Mouse (Mus musculus): ENCODE data around the gene Cd69. TPM values are rescaled to one million over a fixed set of nuclear protein-coding genes. Genes with fewer than 3 reads are reported as not detected.

The Cd69 gene
- total RNA-seq (2014; fragmentation: Nextera tagmentation) (7.0 and 12.2 TPM in 2 replicates), total RNA-seq (2017) (57.7 and 71.1 TPM in 2 replicates)

DNA sequence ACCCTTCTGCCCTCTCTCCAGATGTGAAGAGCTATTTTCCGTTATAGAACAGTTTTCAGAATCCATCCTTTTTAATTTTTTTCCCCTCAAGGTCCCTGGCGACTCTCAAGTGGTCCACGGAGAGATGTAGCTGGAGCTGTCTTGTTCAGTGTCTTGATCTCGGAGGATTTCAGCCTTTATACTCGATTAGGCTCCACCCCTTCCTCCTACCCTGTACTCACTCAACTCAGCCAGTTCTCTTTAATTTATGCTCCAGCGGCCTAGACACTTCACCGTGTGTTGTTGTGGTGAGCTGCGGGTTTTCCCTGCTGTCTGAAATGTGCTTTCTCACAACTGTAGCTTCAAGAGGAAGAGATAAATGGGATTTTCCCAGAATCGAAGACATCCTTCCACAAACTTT is at the start of gene Cd69:
TSS of gene Cd69 (minus strand) at position 217 of the 400 bp plus-strand sequence.
- ATAC-seq (replicated peaks; ENCODE audit: low FRiP score, low TSS enrichment, poor library complexity, severe bottlenecking) = peak; percentile 66

DNA sequence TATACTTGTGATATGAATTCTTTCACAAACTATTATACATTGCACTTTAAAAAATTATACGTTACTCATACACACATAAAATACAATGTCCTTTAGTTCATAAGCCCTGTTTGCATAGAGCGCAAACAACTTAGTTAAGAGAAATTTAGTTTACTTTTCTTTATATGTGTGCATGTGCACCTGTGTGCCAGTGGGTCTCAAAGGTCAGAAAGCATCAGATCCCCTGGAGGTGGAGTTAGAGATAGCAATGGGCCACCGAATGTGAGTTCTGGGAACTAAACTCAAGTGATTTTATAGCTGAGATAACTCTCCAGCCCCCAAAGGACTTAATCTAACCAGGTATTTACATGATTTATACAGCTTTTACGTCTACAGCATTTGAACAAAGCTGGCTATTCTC is 44.1 kb upstream of the Cd69 start:
- ATAC-seq (replicated peaks; ENCODE audit: low FRiP score, low TSS enrichment, poor library complexity, severe bottlenecking) = no peak

DNA sequence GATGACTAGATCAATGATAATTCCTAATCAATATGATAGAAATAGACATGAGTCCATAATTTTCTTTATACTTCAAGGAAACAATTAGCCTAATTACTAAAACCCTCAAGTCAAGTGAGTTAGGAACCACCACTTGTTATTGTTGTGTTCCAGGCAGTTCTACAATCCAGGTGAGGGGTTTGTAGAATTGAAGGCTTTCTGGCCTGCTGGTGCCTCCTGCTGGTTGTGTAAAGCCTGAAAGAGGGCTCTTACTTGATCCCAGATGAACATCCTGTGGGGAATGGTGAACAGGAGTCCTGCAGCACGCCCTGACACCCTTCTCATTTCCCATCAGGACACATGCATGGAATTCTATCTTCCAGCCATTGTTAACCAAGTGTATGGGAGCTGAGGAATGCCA is 43.2 kb upstream of the Cd69 start:
- ATAC-seq (replicated peaks; ENCODE audit: low FRiP score, low TSS enrichment, poor library complexity, severe bottlenecking) = no peak

DNA sequence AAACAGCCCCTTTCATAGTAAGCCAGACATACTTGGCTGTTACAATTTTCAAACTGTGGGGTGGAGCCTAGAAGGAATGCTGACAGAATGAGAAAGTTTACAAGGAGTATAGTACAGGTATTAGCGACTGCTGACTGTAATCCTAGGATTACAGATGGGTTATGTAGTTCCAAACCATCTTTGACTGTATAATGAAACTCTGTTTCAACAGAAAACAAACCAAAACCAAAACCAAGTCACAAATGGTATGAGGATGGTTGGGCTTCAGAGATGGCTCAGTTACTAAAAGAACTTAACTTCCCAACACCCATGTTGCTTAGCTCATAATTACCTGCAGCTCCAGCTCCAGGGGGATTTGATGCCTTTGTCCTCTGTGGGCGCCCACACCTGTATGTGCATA is 41.2 kb upstream of the Cd69 start:
- ATAC-seq (replicated peaks; ENCODE audit: low FRiP score, low TSS enrichment, poor library complexity, severe bottlenecking) = no peak

DNA sequence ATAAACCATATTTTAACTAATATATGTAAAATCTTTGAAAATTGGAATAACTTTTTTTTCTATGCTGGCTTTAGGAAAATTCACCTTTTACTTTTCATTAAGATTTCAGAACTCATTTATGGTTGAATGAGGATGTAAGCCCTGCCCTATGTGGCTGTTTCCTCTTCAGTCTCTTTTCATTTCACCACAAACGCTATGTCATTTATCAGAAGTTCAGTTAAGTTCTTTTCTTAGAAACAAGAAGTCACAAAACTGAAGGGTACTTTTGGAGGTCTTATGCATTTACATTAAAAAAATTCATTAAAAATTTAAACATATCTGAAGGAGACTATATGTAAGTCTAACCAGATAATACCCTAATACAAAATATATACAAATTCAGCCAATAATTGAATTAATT is 40.5 kb upstream of the Cd69 start:
- no peak for ATAC-seq (replicated peaks; ENCODE audit: low FRiP score, low TSS enrichment, poor library complexity, severe bottlenecking)

DNA sequence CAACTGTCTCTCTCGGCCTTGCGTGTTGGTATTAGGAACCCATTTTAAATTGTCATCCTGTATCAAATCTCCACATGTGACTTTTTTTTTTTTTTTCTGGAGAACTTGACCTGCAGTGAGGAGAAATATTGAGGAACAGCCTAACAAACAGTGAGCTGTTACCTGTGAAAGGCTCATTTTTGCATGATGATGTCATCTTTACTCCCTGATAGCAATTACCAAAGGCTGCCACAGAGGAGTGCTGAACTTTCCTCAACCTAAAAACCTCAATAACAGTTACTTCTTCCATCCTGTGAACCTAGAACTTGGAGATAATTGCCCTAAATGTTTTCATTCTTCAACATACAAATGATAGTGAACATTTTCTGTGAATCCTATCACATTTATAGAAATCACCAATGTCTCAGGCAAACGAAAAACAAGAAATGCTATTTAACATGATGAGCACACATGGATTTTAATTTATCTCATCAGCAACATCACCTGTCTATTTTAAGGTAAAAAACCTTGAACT is 39.5 kb upstream of the Cd69 start:
- no peak for ATAC-seq (replicated peaks; ENCODE audit: low FRiP score, low TSS enrichment, poor library complexity, severe bottlenecking)

DNA sequence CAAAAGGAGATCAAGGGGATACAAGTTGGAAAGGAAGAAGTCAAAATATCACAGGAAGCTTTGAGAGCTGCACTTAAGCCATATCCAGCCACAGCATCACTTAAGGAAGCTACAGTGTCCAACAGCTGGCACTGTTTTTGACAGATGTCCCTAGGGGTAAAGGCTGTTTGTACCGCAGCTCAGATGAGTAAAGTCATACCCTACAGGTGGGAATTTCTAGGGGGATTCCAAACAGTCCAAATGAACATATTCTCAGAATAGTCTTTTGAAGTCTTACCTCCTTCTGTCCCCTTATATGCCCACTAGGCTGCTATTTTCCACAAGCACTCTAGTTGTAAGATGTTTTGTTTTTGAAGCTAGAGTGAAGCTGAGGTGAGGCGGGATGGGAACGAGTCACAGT is 37.3 kb upstream of the Cd69 start:
- no peak for ATAC-seq (replicated peaks; ENCODE audit: low FRiP score, low TSS enrichment, poor library complexity, severe bottlenecking)

DNA sequence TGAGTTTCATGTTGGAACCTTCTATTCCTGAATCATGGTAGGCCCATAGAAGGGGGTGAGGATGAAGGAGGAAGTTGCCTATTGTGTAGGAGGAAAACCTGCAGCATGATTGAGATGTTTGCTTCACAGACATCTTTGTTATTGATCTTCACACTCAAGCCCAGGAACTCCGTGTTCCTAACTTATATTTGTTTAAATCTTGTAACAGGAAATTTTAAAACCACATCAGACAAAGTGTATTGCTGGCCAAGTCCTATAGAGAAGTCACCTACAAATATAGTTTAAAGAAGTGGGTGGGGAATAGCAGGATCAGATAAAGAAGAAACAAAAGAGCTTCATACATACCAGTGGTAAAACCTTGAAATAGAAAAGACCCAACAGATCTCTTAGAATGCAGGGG is 28.9 kb upstream of the Cd69 start:
- no peak for ATAC-seq (replicated peaks; ENCODE audit: low FRiP score, low TSS enrichment, poor library complexity, severe bottlenecking)

DNA sequence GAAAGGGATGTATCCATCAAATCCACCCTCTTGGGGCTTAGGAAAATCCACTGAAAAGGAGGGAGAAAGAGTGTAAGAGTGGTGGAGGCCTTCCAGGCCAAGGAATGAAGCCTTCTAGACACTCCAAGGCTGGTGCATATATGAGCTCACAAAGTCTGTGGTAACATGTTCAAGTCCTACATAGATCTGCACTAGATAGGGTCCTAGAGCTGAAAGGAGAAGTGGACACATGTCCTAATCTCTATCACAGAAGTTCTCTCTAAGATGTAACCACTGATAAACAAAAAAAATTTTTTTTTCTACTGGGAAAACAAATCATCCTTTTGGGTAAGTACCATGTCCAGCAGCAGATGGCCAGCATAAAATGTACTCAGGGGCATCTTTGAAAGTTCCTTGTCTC is 13.5 kb upstream of the Cd69 start:
- ATAC-seq (replicated peaks; ENCODE audit: low FRiP score, low TSS enrichment, poor library complexity, severe bottlenecking) = no peak

DNA sequence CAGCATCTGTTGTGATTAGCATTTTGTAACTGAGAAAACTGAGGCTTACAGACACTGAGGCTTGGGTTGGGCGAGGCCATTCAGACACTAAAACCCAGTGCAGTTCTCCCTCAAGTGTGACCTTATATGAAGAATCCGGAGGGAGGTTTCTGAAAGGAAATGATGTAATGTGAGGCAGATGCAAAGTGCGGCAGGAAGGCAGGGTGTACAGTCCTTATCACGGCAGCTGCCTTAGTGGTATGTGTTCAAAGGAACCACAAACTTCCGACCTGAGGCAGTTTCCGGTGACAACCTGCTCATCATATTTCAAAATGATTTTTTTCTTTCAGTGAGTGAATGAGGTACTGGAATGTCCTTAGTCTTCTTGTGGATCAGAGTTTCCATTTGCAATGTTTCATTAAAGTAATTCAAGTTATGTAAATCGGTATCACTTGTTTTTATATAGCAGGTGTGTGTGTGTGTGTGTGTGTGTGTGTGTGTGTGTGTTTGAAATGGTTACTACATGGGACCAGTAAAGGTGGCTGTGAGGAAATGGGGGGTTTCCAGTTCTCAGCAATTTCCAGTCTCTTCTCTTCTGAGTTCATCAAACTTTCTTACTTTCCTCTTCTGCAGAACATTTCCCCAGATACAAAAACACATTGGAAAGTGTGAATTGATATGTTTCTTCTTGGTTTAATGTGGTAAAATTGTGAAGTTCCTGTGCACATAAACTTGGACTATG is 9.3 kb upstream of the Cd69 start:
- ATAC-seq (replicated peaks; ENCODE audit: low FRiP score, low TSS enrichment, poor library complexity, severe bottlenecking) = peak; percentile 97

DNA sequence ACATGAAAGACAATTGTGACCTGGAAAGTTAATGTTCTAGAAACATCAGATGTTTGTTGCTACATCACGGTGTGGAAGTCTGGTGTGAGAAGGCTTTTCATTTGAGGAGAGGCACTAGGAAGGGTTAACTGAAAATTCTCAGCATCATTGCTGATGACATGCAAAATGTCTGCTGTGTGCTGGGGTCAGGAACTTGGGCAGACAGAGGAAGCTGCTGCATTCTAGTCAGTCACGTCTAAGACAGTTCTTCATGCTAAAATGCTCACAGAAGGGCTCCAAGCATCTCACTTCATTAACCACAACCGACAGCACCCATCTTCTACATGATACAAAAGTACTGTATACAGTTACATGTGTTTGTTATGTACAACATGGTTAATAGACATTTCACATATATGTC is 8.0 kb upstream of the Cd69 start:
- no peak for ATAC-seq (replicated peaks; ENCODE audit: low FRiP score, low TSS enrichment, poor library complexity, severe bottlenecking)

DNA sequence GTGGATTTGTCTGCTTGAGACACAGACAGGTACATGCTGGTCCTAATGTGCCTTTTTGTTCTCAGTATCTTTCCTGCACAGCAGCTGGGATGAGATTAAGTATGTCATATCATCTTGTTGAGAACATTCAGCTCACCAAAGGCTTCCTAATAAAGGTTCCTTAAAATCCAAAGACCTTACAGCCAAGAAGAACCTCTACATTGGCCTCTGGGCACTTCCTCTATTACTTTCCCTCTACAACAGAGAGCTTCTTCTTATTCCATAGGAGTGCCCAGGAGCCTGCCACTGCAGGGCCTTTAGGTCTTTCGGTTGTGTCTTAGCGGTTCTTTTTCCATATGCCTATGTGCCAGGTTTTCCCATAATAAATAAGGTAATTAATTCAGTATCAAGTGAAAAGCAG is 1.2 kb upstream of the Cd69 start:
- no peak for ATAC-seq (replicated peaks; ENCODE audit: low FRiP score, low TSS enrichment, poor library complexity, severe bottlenecking)

DNA sequence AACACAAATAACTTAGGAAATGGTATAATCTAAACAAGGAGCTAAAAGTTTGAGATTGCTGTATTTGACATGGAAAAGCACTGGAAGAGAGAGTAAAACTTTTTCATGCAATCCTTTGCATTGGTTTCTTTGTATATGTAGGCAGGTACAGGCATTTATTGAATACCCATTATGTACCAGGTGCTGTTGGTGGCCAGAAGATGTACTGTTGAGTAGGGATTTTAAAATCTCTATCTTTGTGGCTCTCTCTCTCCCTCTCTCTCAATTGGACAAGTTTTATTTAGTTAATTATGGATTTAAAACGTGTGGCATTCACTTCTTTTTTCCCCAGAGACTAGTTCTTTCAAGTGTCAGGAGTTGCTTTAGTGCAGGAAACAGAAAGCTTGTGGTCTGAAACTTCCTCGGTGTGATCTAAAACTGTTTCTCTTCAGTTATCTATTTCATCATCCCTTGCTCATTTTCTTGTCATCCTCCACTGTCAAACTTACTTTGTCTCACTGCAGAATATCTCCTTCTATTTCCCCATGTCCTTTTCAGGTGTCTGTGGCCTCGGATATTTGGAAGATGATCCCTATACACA is 478 bp upstream of the Cd69 start:
- no peak for ATAC-seq (replicated peaks; ENCODE audit: low FRiP score, low TSS enrichment, poor library complexity, severe bottlenecking)

DNA sequence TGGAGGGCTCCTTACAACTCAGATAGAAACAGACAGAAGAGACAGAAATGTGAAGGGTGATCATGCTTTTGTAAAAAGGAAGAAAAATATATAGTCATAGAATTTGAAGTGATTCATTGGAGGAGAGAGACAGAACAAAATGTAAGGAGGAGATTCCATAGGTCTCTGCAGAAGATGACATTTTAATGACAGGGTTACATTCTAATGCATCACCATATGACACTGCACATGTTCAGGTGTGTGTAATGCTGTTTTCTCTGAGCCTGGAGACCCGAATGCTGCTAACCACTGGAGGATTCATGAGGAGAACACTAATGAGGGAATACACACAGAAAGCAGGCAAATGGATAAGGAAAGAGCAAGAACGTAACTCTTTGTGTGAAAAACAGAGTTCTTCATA is 760 bp downstream of the Cd69 start:
- no peak for ATAC-seq (replicated peaks; ENCODE audit: low FRiP score, low TSS enrichment, poor library complexity, severe bottlenecking)

DNA sequence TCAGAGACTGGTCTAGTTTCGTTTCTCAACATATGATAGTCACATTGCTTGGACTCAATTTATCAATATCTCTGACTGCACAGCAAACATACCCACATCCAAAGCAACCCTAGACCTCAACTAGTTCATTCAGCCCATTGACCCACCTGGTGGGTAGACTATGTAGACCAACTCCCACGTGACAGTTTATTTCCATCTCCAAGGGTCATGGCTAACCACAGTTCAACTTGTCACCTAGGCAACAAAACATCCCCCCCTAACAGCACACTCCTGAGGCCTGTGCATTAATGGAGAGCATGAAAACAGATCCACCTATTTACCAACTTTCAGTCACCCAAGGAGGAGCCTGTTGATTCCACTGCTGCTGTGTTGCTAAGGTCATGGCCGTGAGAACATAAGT is 1.6 kb downstream of the Cd69 start:
- 0 out of 2 replicates have a peak, but pooled peaks have one; percentile 11 for ATAC-seq (replicated peaks; ENCODE audit: low FRiP score, low TSS enrichment, poor library complexity, severe bottlenecking)

DNA sequence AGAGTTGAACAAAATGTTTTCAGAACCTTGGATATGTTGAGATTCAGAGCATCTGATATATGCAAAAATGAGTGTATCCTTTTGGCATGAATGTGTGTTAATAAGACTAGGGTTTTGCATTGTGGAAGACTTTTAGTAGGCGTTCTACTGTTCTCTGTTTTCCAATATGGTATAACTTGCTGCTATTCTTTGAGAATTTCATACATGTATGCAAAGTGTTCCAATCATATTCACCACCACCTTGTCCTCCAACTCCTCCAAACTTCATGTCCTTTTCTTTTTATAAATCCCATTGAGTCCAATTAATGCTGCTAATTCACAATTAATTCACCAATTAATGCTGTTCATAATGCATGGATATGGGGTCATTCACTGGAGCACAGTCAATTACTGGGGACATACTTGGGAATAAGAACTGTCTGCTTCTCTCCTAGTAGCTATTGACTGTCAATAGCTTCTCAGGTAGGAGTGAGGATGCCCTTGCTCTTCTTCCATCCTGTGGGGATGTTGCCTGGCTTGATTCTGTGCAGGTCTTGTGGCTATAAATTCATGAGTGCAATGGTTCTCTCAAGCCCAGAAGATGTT is 8.7 kb downstream of the Cd69 start:
- no peak for ATAC-seq (replicated peaks; ENCODE audit: low FRiP score, low TSS enrichment, poor library complexity, severe bottlenecking)

DNA sequence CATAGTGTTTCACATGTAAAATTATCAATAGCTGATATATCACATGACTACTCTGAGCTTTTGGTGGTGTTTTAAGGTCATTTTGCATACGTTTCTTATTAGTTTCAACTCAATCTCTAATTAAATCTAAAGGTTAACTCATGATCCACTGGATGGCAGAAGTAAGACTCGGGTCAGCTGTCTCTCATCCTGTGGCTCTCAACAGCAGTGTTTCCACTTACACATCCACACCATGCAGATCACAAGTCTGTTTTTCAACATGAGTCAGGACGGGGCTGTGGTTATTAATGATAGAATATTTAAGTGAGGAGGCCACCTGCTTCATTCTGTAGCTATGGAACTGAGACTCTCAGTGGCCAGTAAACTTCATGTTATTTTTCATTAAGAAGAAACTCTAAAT is 9.4 kb downstream of the Cd69 start:
- ATAC-seq (replicated peaks; ENCODE audit: low FRiP score, low TSS enrichment, poor library complexity, severe bottlenecking) = no peak

DNA sequence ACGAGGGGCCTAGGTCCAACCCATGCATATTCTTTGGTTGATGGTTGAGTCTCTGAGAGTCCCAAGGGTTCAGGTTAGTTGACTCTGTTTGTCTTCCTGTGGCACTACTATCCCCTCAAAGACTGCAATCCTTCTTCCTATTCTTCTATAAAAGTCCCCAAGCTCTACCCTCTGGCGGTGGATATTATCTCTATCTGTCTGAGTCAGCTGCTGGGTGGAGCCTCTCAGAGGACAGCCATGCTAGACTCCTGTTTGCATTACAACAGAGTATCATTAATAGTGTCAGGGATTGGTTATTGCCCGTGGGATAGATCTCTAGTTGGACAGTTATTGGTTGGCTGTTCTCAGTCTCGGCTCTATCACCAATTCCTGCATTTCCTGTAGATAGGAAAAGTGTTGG is 14.3 kb downstream of the Cd69 start:
- peak; percentile 46 for ATAC-seq (replicated peaks; ENCODE audit: low FRiP score, low TSS enrichment, poor library complexity, severe bottlenecking)

DNA sequence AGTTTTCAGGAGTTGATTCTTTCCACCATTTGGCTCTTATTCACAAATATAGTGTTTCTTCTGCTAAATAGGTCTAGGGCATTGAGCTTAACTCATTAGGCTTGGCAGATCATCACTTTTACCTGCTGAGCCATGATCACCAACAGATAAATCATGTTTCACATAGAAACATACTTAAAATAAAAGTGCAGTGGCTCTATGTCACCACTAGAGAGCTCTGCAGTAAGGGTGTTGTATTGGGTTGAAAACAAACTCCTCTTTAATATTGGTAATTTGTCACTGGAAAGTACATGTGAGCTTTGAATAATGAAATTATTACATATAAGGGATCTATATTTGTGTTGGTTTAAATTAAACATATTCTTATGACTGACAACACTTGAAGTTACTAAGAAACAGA is 15.2 kb downstream of the Cd69 start:
- ATAC-seq (replicated peaks; ENCODE audit: low FRiP score, low TSS enrichment, poor library complexity, severe bottlenecking) = peak; percentile 63

DNA sequence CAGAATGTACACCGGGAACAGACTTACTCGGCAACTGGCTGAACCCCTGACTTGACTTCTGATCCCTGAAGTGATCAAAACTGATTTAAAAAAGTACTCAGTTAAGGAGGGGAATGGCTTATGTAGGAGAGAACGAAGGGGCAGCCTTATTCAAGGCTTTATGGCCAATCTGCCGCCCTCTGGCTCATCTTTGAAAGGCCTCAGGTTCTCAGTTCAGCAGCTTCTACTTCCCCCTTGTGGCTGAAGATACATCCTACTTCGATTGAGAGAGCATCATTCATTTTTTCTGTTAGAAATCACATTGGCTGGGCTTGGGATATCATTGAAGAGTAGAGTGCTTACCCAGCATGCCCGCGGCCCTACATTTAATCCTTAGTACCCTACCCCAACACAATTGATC is 19.2 kb downstream of the Cd69 start:
- peak; percentile 70 for ATAC-seq (replicated peaks; ENCODE audit: low FRiP score, low TSS enrichment, poor library complexity, severe bottlenecking)
